Mouse (Mus musculus) embryonic facial prominence, embryonic 11.5 days (tissue): ENCODE data around the gene Btn1a1. TPM values are rescaled to one million over a fixed set of nuclear protein-coding genes. Genes with fewer than 3 reads are reported as not detected.

Source experiments
- ATAC-seq: fragments of 200-750 bp; cut with Nextera tagmentation; replicated peaks from 2 replicates; pipeline ENCODE4 v1.8.0; 2017; ENCODE audit warnings: low read depth; ENCODE audit not compliant: insufficient number of reproducible peaks, low FRiP score, low TSS enrichment
- DNase-seq: peaks from one replicate; pipeline ENCODE4 v3.0.0-alpha.2; 2015; ENCODE audit warnings: low spot score
- H3K27ac ChIP-seq: fragments of 300-500 bp; sonication (generic); replicated peaks from 2 replicates; pipeline ENCODE4 v1.5.1; 2014; ENCODE audit warnings: mild to moderate bottlenecking, low read depth, low read length, control low read depth
- H3K27me3 ChIP-seq: fragments of 300-500 bp; sonication (generic); 2 replicates; pipeline ENCODE4 v1.6.1; 2014; ENCODE audit warnings: mild to moderate bottlenecking, low read length, moderate library complexity, mixed read lengths; ENCODE audit not compliant: control insufficient read depth, insufficient read depth
- H3K36me3 ChIP-seq: fragments of 300-500 bp; sonication (generic); replicated peaks from 2 replicates; pipeline ENCODE4 v1.6.1; 2014; ENCODE audit warnings: low read depth, mild to moderate bottlenecking, low read length, moderate library complexity, mixed read lengths; ENCODE audit not compliant: control insufficient read depth, insufficient read depth
- H3K4me1 ChIP-seq: fragments of 300-500 bp; sonication (generic); 2 replicates; pipeline ENCODE4 v1.6.1; 2014; ENCODE audit warnings: low read length, mixed read lengths; ENCODE audit not compliant: control insufficient read depth, insufficient read depth
- H3K4me2 ChIP-seq: fragments of 300-500 bp; sonication (generic); 2 replicates; pipeline ENCODE4 v1.6.1; 2014; ENCODE audit warnings: low read depth, mild to moderate bottlenecking, control low read depth, low read length, moderate library complexity
- H3K4me3 ChIP-seq: fragments of 300-500 bp; sonication (generic); 2 replicates; pipeline ENCODE4 v1.5.1; 2014; ENCODE audit warnings: low read depth, low read length, control low read depth
- H3K9ac ChIP-seq: fragments of 300-500 bp; sonication (generic); replicated peaks from 2 replicates; pipeline ENCODE4 v1.6.1; 2014; ENCODE audit warnings: mild to moderate bottlenecking, control low read depth, low read length
- H3K9me3 ChIP-seq: fragments of 300-500 bp; sonication (generic); replicated peaks from 2 replicates; pipeline ENCODE4 v1.6.1; 2016; ENCODE audit warnings: mild to moderate bottlenecking, low read length, inconsistent platforms, mixed read lengths; ENCODE audit not compliant: control insufficient read depth
- WGBS: fragments of 180-500 bp; shearing (Covaris S2); extraction: QIAGEN DNeasy Blood & Tissue Kit; methylation state at CpG from one replicate; pipeline ENCODE4 v1.1.7; 2014; 5-methylcytosine and 5-hydroxymethylcytosine counted together
- polyA plus RNA-seq: library from polyadenylated mRNA; unstranded; fragments of >200 nt; fragmentation: Nextera tagmentation; extraction: Ambion mirVana; gene quantifications from 2 replicates; pipeline ENCODE4 v1.2.1, GENCODE M21; 2014

The Btn1a1 gene
- polyA plus RNA-seq, 1 experiment from 2014 or later, result 0.35 TPM

- Histone ChIP-seq H3K4me2 (no peak overlapping the region), H3K9me3 (no peaks in the 10 kb centered on the region), H3K27ac (no peak overlapping the region), H3K4me1 (no peaks in the 10 kb centered on the region; the same call in 1 of the 2 replicates), H3K9ac (no peak overlapping the region), H3K4me3 (no peak overlapping the region; the same call in 1 of the 2 replicates), H3K27me3 (no peaks in the 10 kb centered on the region), H3K36me3 (no peaks in the 10 kb centered on the region)
- 53% methylated on average over 1 of the region's 1 CpGs for WGBS
- DNase-seq, result no peak
- ATAC-seq, result no peak
Observed at GRCm38 (mm10) chr13:23466306-23466705, 605 bp upstream of the Btn1a1 start.

DNA sequence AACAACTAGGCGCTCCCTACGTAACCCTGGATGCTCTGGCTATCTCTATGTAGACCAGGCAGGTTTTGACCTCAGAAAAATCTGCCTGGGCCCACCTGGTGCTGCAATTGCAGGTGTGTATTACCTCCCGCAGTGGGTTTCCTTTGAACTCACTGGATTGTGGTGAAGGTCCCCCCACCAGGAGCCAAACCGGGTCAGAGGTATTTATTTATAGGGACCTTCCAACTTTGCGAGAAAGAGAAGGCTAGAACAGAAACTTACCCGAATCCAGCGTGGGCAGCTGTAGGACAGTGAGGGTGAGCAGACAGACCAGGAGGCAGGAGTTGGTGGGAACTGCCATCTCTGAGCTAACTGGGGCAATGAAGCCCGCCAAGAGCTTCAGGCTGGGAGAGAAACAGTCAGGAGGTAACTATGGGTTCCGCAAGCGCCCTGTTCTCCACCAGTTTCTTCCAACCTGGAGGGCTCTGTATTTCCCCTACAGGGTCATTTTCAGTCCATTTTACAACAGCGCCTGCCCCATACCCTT, 797 bp downstream of the Btn1a1 start:
- H3K4me3 ChIP-seq, result peak overlapping the region; percentile 45
- DNase-seq (no peak), ATAC-seq (no peak; the same call in 1 of the 2 replicates)
- H3K4me2 ChIP-seq, result peak overlapping the region; percentile 61
- H3K27ac ChIP-seq, result no peak overlapping the region
- H3K9me3 ChIP-seq, result no peaks in the 10 kb centered on the region
- no peaks in the 10 kb centered on the region for H3K36me3 ChIP-seq
- no peaks in the 10 kb centered on the region; the same call in 1 of the 2 replicates for H3K4me1 ChIP-seq
- 1% methylated on average over 11 of the region's 11 CpGs for WGBS
- H3K9ac ChIP-seq, result peak overlapping the region; percentile 47
- no peaks in the 10 kb centered on the region for H3K27me3 ChIP-seq

- WGBS, result under 1% methylated on average over 29 of the region's 29 CpGs
- Histone ChIP-seq H3K4me1 (no peaks in the 10 kb centered on the region; the same call in 1 of the 2 replicates), H3K27me3 (no peaks in the 10 kb centered on the region), H3K36me3 (no peaks in the 10 kb centered on the region), H3K4me3 (peak overlapping the region; percentile 45), H3K9me3 (no peaks in the 10 kb centered on the region), H3K27ac (no peak overlapping the region), H3K9ac (peak overlapping the region; percentile 41), H3K4me2 (peak overlapping the region; percentile 61)
- DNase-seq (peak; percentile 41), ATAC-seq (no peak)
Observed at GRCm38 (mm10) chr13:23464224-23464637, 1.5 kb downstream of the Btn1a1 start.

GRCm38 (mm10) chr13:23463381-23464223, 2.1 kb downstream of the Btn1a1 start:
- no peaks in the 10 kb centered on the region for H3K9me3 ChIP-seq
- peak overlapping the region; percentile 45 for H3K4me3 ChIP-seq
- no peaks in the 10 kb centered on the region for H3K36me3 ChIP-seq
- H3K27me3 ChIP-seq, result no peaks in the 10 kb centered on the region
- ATAC-seq (no peak; the same call in 1 of the 2 replicates), DNase-seq (peak; percentile 89)
- H3K4me2 ChIP-seq, result peak overlapping the region; percentile 61
- no peak overlapping the region for H3K27ac ChIP-seq
- H3K9ac ChIP-seq, result peak overlapping the region; percentile 41
- H3K4me1 ChIP-seq, result no peaks in the 10 kb centered on the region; the same call in 1 of the 2 replicates
- WGBS, result under 1% methylated on average over 21 of the region's 21 CpGs

GRCm38 (mm10) chr13:23462669-23463068, 3.0 kb downstream of the Btn1a1 start:
- ATAC-seq (no peak), DNase-seq (no peak)
- no peaks in the 10 kb centered on the region for H3K9me3 ChIP-seq
- H3K9ac ChIP-seq, result no peak overlapping the region
- H3K4me2 ChIP-seq, result no peak overlapping the region
- H3K27me3 ChIP-seq, result no peaks in the 10 kb centered on the region
- H3K27ac ChIP-seq, result no peak overlapping the region
- H3K36me3 ChIP-seq, result no peaks in the 10 kb centered on the region
- H3K4me1 ChIP-seq, result no peaks in the 10 kb centered on the region; the same call in 1 of the 2 replicates
- no peak overlapping the region for H3K4me3 ChIP-seq

DNA sequence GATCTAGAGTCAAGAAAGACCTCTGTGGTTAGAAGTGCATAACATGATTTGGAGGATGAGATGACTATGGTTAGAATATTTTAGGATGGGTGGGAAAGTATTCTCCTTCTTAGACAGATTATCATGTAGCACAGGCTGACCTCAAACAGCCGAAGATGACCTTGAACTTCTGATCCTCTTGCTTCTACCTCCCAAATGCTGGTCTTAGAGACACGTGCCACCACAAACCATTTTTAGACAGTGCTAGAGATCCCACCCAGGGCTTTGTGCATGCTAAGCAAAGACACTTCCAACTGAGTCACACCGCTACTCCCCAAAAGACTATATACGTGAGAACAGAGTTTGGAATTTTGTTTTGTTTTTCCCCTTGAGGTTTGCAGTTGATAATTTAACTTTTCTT, 3.6 kb downstream of the Btn1a1 start:
- WGBS, result 78% methylated on average over 4 of the region's 4 CpGs
- H3K4me3 ChIP-seq, result no peak overlapping the region
- no peak overlapping the region for H3K27ac ChIP-seq
- H3K36me3 ChIP-seq, result no peaks in the 10 kb centered on the region
- no peak for ATAC-seq
- no peak overlapping the region for H3K9ac ChIP-seq
- no peaks in the 10 kb centered on the region; the same call in 1 of the 2 replicates for H3K4me1 ChIP-seq
- no peaks in the 10 kb centered on the region for H3K9me3 ChIP-seq
- H3K27me3 ChIP-seq, result no peaks in the 10 kb centered on the region
- no peak overlapping the region for H3K4me2 ChIP-seq
- DNase-seq, result no peak

DNA sequence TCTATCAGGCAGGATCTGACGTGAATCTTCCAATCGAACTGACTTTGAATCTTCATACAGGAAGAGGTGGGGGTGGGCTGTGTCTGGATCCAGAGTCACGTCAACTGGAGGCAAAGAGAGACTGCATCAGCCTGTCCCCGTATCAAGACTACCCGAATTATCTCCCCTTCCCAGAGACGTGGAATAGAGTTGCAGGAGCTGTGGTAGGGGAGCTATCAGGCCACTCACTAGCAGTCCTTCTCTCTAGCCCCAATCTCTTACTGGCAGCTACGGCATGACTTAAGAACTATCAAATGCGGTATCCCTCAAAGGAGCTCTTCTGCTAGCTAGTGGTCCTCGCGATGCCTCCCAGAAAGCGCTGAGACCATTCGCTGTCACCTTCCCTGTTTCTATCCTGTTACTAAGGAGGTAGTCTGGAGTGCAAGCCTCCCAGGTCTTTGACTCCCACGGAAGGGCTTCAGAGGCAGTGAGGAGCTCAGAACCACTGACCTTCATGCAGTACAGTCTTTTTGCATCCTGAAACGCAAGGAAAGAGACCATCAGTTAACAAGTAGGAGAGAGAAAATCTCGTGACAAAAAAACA, 6.3 kb downstream of the Btn1a1 start:
- 12% methylated on average over 15 of the region's 15 CpGs for WGBS
- no peak for ATAC-seq
- DNase-seq, result peak; percentile 10
- Histone ChIP-seq H3K36me3 (no peaks in the 10 kb centered on the region), H3K27ac (no peak overlapping the region), H3K9ac (no peak overlapping the region), H3K9me3 (no peaks in the 10 kb centered on the region), H3K4me1 (no peaks in the 10 kb centered on the region), H3K4me2 (no peak overlapping the region), H3K4me3 (no peak overlapping the region), H3K27me3 (no peaks in the 10 kb centered on the region)

- no peaks in the 10 kb centered on the region for H3K27me3 ChIP-seq
- 0% methylated on average over 9 of the region's 9 CpGs for WGBS
- H3K27ac ChIP-seq, result peak overlapping the region; percentile 56; the same call in 1 of the 2 replicates
- H3K36me3 ChIP-seq, result no peaks in the 10 kb centered on the region
- no peak for ATAC-seq
- no peaks in the 10 kb centered on the region for H3K9me3 ChIP-seq
- H3K4me3 ChIP-seq, result peak overlapping the region; percentile 63
- peak; percentile 43 for DNase-seq
- peak overlapping the region; percentile 79 for H3K9ac ChIP-seq
- H3K4me2 ChIP-seq, result peak overlapping the region; percentile 52
- no peaks in the 10 kb centered on the region for H3K4me1 ChIP-seq
Observed at GRCm38 (mm10) chr13:23453926-23454325, 11.8 kb downstream of the Btn1a1 start.
